Mouse (Mus musculus): ENCODE results near the gene Dlx3.

DNA sequence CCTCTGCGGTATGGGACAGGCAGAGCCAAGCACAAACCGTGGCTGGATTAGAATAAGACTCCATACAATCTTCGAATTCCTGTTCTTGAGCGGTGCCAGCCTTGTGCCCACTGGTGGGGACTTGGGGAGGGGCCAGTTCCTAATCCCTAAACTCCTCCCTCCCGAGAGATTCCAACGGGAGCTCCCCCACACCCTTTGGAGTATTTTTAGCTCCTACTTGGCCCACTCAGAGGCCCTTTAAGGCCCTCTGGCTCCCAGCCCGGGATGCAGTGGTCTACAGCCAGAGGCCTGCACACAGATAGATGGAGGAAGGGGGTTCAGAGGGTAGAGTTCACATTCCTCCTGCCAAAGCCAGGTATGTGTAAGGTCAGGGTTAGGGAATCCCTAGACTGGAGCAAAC, 48.7 kb upstream of the Dlx3 start:
- TF ChIP-seq EP300 (optimal IDR thresholded peaks at IDR 0.05), result no peak
- TF ChIP-seq CTCF (IDR thresholded peaks at IDR 0.05; ENCODE audit: low read depth), result no peak

Data from stomach, postnatal 0 days (tissue).